Mouse (Mus musculus): Measurements from ENCODE around the gene Otulinl. TPM values are rescaled to one million over a fixed set of nuclear protein-coding genes. Genes with fewer than 3 reads are reported as not detected.

Otulinl gene
- polyA plus RNA-seq, 1 experiment from 2014 or later = 4.4 TPM

DNA sequence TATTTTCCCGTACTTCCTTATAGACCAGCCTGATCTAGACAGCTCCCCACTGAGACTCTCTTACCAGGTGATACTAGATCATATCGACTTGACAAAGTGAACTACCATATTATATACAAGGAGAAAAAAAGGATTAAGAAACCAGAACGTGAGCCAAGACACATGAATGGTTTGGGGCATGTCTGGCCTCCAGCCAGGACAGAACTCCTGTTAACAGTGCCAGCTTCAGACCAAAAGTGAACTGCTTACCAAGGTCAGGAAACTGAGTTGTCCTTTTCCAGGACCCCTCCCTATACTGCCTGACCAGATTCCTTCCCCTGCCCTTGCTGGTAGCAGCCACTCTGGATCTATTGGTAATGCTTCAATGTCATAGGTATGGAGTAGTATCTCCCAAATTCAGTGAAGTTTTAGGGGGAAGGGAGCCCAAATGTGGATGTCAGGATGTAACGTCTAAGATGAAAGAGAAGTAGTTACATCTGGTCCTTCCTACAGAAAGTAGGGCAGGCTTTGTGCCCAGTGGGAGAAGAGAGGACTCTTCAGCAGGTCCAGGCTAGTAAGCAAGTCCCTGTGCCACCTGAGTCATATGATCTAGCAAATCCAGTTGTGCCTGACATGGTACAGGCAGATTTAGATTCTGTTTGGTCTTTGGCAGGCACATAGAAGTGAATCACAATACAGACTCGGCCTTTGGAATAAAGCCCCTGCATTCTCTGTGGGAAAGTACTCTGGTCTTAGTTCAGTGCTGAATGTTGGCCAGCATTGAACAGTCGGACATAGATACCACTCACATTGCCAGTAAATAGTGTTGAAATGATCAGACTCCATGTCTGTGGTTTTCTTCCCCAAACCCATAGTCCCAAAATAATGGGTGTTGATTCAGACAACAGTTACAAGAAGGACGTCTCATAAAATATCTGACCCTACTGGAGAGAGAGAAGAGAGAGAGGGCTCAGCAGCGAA is 47.2 kb downstream of the Otulinl start:
- Histone ChIP-seq H3K27me3 (ENCODE audit: control insufficient read depth, insufficient read depth, low read length) (no peaks in the 10 kb centered on the region), H3K4me2 (ENCODE audit: low read length) (no peak overlapping the region), H3K36me3 (ENCODE audit: control insufficient read depth, insufficient read depth, low read length) (no peaks in the 10 kb centered on the region), H3K9me3 (ENCODE audit: control insufficient read depth, low read length) (no peaks in the 10 kb centered on the region), H3K9ac (ENCODE audit: low read length) (no peak overlapping the region), H3K27ac (replicated peaks in 1 of 2; ENCODE audit: control insufficient read depth in 1 of 2, insufficient read depth in 1 of 2, low read depth in 2 of 2, low read length in 2 of 2) (no peak overlapping the region), H3K4me1 (ENCODE audit: control insufficient read depth in 2 of 2, insufficient read depth in 2 of 2, low read length in 2 of 2) (peaks cover 2 to 6% of the 10 kb centered on the region in 2 experiments; a peak in 3 of 4 replicates), H3K4me3 (ENCODE audit: control insufficient read depth in 1 of 2, insufficient read depth in 1 of 2, low read depth in 1 of 2, low read length in 2 of 2) (no peak overlapping the region)
- 73% methylated on average over 8 of the region's 8 CpGs for WGBS
- no peak for ATAC-seq (ENCODE audit: insufficient number of reproducible peaks, insufficient read depth, low FRiP score, low read depth)

DNA sequence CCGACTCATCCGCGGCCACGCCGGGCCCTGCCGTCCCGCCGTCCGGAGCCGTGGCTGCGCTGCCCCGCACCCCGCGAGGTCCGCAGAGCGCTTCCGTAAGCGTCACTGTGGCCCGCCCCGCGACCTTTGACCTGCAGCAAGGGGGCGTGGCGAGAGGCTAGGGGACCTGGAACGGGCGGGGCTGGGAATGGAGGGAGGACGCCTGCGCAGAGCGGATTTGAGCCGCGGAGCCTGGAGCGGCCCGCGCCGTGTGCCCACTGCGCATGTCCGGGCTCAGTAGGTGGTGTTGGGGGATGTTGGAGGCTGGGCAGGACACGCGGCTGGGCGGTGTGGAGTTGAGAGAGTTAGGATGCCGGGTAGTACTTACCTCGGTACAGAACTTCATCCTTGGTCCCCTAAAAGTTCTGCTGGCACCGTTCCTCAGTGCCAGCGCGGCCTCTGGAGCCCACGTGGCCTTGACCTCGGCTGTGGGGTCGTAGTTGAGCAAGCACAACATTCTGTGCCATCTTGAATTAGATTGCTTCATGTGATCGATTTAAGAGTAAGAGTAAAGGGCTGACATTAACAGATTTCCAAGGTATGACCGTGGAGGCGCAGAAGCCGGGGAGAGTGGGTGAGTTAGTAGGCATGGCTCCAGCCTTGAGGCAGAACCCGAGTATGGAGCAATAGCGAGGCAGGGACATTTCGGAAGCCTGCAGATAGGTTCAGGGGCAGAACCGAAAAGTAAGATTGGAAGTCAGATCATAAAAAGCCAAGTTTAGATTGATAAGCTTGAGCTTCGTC is 50.6 kb downstream of the Otulinl start, which contains the start of gene Otulin:
TSS of gene Otulin (minus strand) at position 93 of the 783 bp plus-strand sequence.
- WGBS = 6% methylated on average over 56 of the region's 56 CpGs
- ATAC-seq (ENCODE audit: insufficient number of reproducible peaks, insufficient read depth, low FRiP score, low read depth) = peak; percentile 99

DNA sequence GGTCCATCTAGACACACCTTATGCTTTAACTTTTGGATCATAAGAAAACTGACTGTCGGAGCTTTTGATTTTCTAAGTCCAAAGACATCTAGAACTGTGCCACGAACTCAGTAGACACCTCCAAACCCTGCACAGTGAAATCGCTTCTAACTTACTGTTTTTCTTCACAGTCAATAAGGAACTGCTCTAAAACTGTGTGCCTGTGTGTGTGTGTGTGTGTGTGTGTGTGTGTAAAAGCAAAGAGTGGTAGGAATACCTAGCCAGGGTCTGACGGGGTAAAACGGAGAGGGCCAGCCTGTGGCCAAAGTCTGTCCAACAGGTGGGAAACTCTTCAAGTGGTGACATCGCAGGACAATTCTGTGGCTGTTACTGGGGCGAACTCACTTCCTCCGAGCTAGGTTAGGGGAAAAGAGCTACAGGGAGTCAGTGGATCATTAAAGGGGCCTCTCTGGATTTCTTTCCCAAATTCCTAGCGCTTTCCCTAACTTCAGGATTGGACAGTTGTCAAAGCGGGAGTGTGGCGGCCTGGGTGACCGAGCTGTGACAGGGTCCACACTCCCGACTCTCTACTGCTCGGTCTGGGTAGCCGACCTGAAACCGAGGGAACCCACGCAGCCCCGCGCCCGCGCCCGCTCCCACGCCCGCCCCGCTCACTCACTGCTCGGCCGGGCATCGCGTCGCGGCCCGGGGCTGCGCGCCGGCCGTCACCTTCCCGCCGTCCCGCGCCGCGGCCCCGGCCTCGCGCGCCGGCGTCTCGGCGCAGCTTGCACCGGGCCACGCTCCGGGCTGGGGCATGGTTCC is 51.4 kb downstream of the Otulinl start:
- ATAC-seq (ENCODE audit: insufficient number of reproducible peaks, insufficient read depth, low FRiP score, low read depth) = peak; percentile 42; the same call in 1 of the 2 replicates
- WGBS = 2% methylated on average over 52 of the region's 53 CpGs
- peak overlapping the region; percentile 77 to 91 for H3K4me3 ChIP-seq (ENCODE audit: control insufficient read depth in 1 of 2, insufficient read depth in 1 of 2, low read depth in 1 of 2, low read length in 2 of 2)
- H3K4me1 ChIP-seq (ENCODE audit: control insufficient read depth in 2 of 2, insufficient read depth in 2 of 2, low read length in 2 of 2) = peaks cover 16 to 34% of the 10 kb centered on the region in 2 experiments
- H3K9me3 ChIP-seq (ENCODE audit: control insufficient read depth, low read length) = no peaks in the 10 kb centered on the region
- peak overlapping the region; percentile 95 for H3K9ac ChIP-seq (ENCODE audit: low read length)
- H3K4me2 ChIP-seq (ENCODE audit: low read length) = peak overlapping the region; percentile 88
- H3K36me3 ChIP-seq (ENCODE audit: control insufficient read depth, insufficient read depth, low read length) = peaks cover 11% of the 10 kb centered on the region; the same call in 1 of the 2 replicates
- peak overlapping the region; percentile 14 to 69; a peak in 3 of 4 replicates for H3K27ac ChIP-seq (replicated peaks in 1 of 2; ENCODE audit: control insufficient read depth in 1 of 2, insufficient read depth in 1 of 2, low read depth in 2 of 2, low read length in 2 of 2)
- no peaks in the 10 kb centered on the region for H3K27me3 ChIP-seq (ENCODE audit: control insufficient read depth, insufficient read depth, low read length)

More for the DNA sequence above, 50.6 kb downstream of the Otulinl start, which contains the start of gene Otulin:
- H3K9me3 ChIP-seq (ENCODE audit: control insufficient read depth, low read length) = no peaks in the 10 kb centered on the region
- H3K4me3 ChIP-seq (ENCODE audit: control insufficient read depth in 1 of 2, insufficient read depth in 1 of 2, low read depth in 1 of 2, low read length in 2 of 2) = peak within 1 kb of the TSS; percentile 77 to 91
- peak within 1 kb of the TSS; percentile 37 to 69; a peak in 3 of 4 replicates for H3K27ac ChIP-seq (replicated peaks in 1 of 2; ENCODE audit: control insufficient read depth in 1 of 2, insufficient read depth in 1 of 2, low read depth in 2 of 2, low read length in 2 of 2)
- H3K27me3 ChIP-seq (ENCODE audit: control insufficient read depth, insufficient read depth, low read length) = no peaks in the 10 kb centered on the region
- peaks cover 11% of the 10 kb centered on the region; the same call in 1 of the 2 replicates for H3K36me3 ChIP-seq (ENCODE audit: control insufficient read depth, insufficient read depth, low read length)
- H3K9ac ChIP-seq (ENCODE audit: low read length) = peak within 1 kb of the TSS; percentile 95
- peaks cover 12 to 26% of the 10 kb centered on the region in 2 experiments for H3K4me1 ChIP-seq (ENCODE audit: control insufficient read depth in 2 of 2, insufficient read depth in 2 of 2, low read length in 2 of 2)
- peak within 1 kb of the TSS; percentile 88 for H3K4me2 ChIP-seq (ENCODE audit: low read length)

DNA sequence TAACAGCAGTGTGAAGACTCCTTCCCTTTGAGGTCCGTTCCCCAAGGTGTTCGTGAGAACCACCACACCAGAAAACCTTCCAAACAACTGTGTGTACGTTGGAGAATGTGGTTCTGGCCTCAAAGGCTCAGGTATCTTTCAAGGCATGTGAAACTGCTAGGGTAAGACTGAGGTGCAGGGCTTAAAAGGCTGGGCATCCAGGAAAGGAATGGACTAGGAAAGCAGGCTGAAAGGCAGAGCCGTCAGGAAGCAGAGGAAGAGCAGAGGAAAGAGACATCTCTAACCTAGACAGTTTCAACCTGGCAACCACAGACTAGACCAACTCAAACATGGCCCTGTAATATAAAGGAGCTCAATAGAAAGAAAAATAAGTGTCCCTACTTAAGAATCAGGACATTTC is 52.3 kb downstream of the Otulinl start:
- peaks cover 22 to 42% of the 10 kb centered on the region in 2 experiments for H3K4me1 ChIP-seq (ENCODE audit: control insufficient read depth in 2 of 2, insufficient read depth in 2 of 2, low read length in 2 of 2)
- peak overlapping the region; percentile 88 for H3K4me2 ChIP-seq (ENCODE audit: low read length)
- peaks cover 11% of the 10 kb centered on the region; the same call in 1 of the 2 replicates for H3K36me3 ChIP-seq (ENCODE audit: control insufficient read depth, insufficient read depth, low read length)
- no peaks in the 10 kb centered on the region for H3K9me3 ChIP-seq (ENCODE audit: control insufficient read depth, low read length)
- H3K9ac ChIP-seq (ENCODE audit: low read length) = peak overlapping the region; percentile 95; the same call in 1 of the 2 replicates
- peak overlapping the region in 1 of 2 experiments; percentile 91; a peak in 2 of 4 replicates for H3K4me3 ChIP-seq (ENCODE audit: control insufficient read depth in 1 of 2, insufficient read depth in 1 of 2, low read depth in 1 of 2, low read length in 2 of 2)
- WGBS = 76% methylated on average over 4 of the region's 4 CpGs
- H3K27me3 ChIP-seq (ENCODE audit: control insufficient read depth, insufficient read depth, low read length) = no peaks in the 10 kb centered on the region
- no peak for ATAC-seq (ENCODE audit: insufficient number of reproducible peaks, insufficient read depth, low FRiP score, low read depth)
- H3K27ac ChIP-seq (replicated peaks in 1 of 2; ENCODE audit: control insufficient read depth in 1 of 2, insufficient read depth in 1 of 2, low read depth in 2 of 2, low read length in 2 of 2) = no peak overlapping the region

DNA sequence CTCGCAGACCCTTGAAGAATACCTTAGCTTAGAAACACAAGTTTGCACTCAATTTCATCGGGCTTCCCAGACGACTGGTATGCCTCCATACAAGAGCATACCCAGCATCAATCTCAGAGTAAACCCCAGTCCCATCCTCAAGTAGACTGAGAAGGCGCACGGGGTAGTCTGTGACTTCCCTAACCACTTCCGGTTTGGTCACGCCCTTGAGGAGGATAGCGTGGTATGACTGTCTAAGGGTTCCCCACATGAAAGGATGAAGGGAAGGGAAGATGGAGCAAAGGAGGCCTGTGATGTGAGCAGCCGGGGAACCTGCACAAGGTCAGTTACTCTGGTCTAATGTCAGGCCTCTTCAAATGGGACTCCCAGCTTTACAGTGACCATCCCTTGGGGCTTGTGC is 53.6 kb downstream of the Otulinl start:
- Histone ChIP-seq H3K4me3 (ENCODE audit: control insufficient read depth in 1 of 2, insufficient read depth in 1 of 2, low read depth in 1 of 2, low read length in 2 of 2) (no peak overlapping the region), H3K27ac (replicated peaks in 1 of 2; ENCODE audit: control insufficient read depth in 1 of 2, insufficient read depth in 1 of 2, low read depth in 2 of 2, low read length in 2 of 2) (no peak overlapping the region), H3K4me2 (ENCODE audit: low read length) (no peak overlapping the region), H3K9ac (ENCODE audit: low read length) (no peak overlapping the region), H3K9me3 (ENCODE audit: control insufficient read depth, low read length) (no peaks in the 10 kb centered on the region), H3K4me1 (ENCODE audit: control insufficient read depth in 2 of 2, insufficient read depth in 2 of 2, low read length in 2 of 2) (peaks cover 23 to 50% of the 10 kb centered on the region in 2 experiments), H3K36me3 (ENCODE audit: control insufficient read depth, insufficient read depth, low read length) (peaks cover 15% of the 10 kb centered on the region; the same call in 1 of the 2 replicates), H3K27me3 (ENCODE audit: control insufficient read depth, insufficient read depth, low read length) (no peaks in the 10 kb centered on the region)
- ATAC-seq (ENCODE audit: insufficient number of reproducible peaks, insufficient read depth, low FRiP score, low read depth) = no peak
- 88% methylated on average over 9 of the region's 9 CpGs for WGBS

DNA sequence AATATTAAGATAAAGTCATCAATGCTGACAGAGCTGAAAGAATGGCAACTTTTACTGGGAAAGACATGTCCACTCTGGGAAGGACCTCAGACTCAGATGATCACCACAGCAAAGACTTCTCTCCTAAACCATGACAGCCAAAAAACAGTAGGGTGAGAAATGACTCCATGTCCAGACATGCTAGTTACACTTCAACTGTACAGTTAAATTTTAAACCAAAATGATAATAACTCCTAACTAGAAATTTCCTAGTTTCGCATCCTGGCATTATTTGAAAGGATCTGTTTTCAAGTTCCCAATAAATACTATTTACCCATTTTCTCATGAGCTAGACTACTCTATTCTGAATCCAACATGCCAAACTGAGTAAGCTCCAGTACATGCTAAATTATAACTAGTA is 55.1 kb downstream of the Otulinl start:
- Histone ChIP-seq H3K9me3 (ENCODE audit: control insufficient read depth, low read length) (no peaks in the 10 kb centered on the region), H3K27me3 (ENCODE audit: control insufficient read depth, insufficient read depth, low read length) (no peaks in the 10 kb centered on the region), H3K27ac (replicated peaks in 1 of 2; ENCODE audit: control insufficient read depth in 1 of 2, insufficient read depth in 1 of 2, low read depth in 2 of 2, low read length in 2 of 2) (peak overlapping the region in 1 of 2 experiments; percentile 64; a peak in 2 of 4 replicates), H3K9ac (ENCODE audit: low read length) (no peak overlapping the region), H3K4me1 (ENCODE audit: control insufficient read depth in 2 of 2, insufficient read depth in 2 of 2, low read length in 2 of 2) (peaks cover 23 to 50% of the 10 kb centered on the region in 2 experiments), H3K36me3 (ENCODE audit: control insufficient read depth, insufficient read depth, low read length) (peaks cover 26% of the 10 kb centered on the region; the same call in 1 of the 2 replicates), H3K4me2 (ENCODE audit: low read length) (peak overlapping the region; percentile 3; the same call in 1 of the 2 replicates), H3K4me3 (ENCODE audit: control insufficient read depth in 1 of 2, insufficient read depth in 1 of 2, low read depth in 1 of 2, low read length in 2 of 2) (no peak overlapping the region)
- 86% methylated on average over 1 of the region's 1 CpGs for WGBS
- no peak for ATAC-seq (ENCODE audit: insufficient number of reproducible peaks, insufficient read depth, low FRiP score, low read depth)
